Mouse (Mus musculus) myocyte (in vitro differentiated cells): Measurements from ENCODE around the gene Calr3. TPM values are rescaled to one million over a fixed set of nuclear protein-coding genes. Genes with fewer than 3 reads are reported as not detected.
A peak's percentile ranks its signal among the peaks of the same experiment; 100 is the strongest.

Experiments used
- H3K27me3 ChIP-seq: one replicate; pipeline ENCODE4 v1.6.1; 2011; ENCODE audit not compliant: control insufficient read depth, insufficient read depth, insufficient read length
- H3K36me3 ChIP-seq: one replicate; pipeline ENCODE4 v1.6.1; 2011; ENCODE audit not compliant: control insufficient read depth, insufficient read depth
- H3K4me2 ChIP-seq: one replicate; pipeline ENCODE4 v1.6.1; 2011; ENCODE audit warnings: low read depth, control low read depth
- H3K4me3 ChIP-seq: one replicate; pipeline ENCODE4 v1.5.1; 2011; ENCODE audit warnings: mild to moderate bottlenecking, control low read depth, moderate library complexity
- H3K79me2 ChIP-seq: one replicate; pipeline ENCODE4 v1.6.1; 2011; ENCODE audit not compliant: control insufficient read depth, insufficient read depth
- H3ac ChIP-seq: one replicate; pipeline ENCODE4 v1.6.1; 2011; ENCODE audit not compliant: control insufficient read depth, insufficient read length
- CEBPB ChIP-seq: IDR thresholded peaks from 2 replicates; pipeline ENCODE4 v1.6.1; 2011; ENCODE audit warnings: mild to moderate bottlenecking, moderate library complexity; ENCODE audit not compliant: poor library complexity, insufficient read depth, severe bottlenecking
- E2F4 ChIP-seq: IDR thresholded peaks from one replicate; pipeline ENCODE4 v1.6.1; 2011; ENCODE audit warnings: mild to moderate bottlenecking, control low read depth, moderate library complexity; ENCODE audit not compliant: insufficient read depth
- MAX ChIP-seq: IDR thresholded peaks from one replicate; pipeline ENCODE4 v1.6.1; 2011; ENCODE audit warnings: low read depth, mild to moderate bottlenecking, control low read depth
- MYOD1 ChIP-seq, 3 experiments: IDR thresholded peaks; one replicate each; pipeline ENCODE4 v1.6.1; 2011; ENCODE audit warnings: control low read depth in 2 of 3, low read depth in 2 of 3, mild to moderate bottlenecking in 2 of 3, moderate library complexity in 1 of 3; ENCODE audit not compliant: insufficient read length in 2 of 3, control insufficient read depth in 1 of 3
- MYOG ChIP-seq, 3 experiments: IDR thresholded peaks; one replicate each; pipeline ENCODE4 v1.6.1; 2011; ENCODE audit warnings: control low read depth in 2 of 3, low read depth in 2 of 3, mild to moderate bottlenecking in 2 of 3; ENCODE audit not compliant: insufficient read length in 2 of 3, control insufficient read depth in 1 of 3, insufficient read depth in 1 of 3
- POLR2A ChIP-seq: IDR thresholded peaks from one replicate; pipeline ENCODE4 v1.6.1; 2011; ENCODE audit warnings: low read depth, mild to moderate bottlenecking, control low read depth, moderate library complexity; ENCODE audit not compliant: insufficient read length
- POLR2AphosphoS2 ChIP-seq: IDR thresholded peaks from one replicate; pipeline ENCODE4 v1.6.1; 2011; ENCODE audit warnings: low read depth, control low read depth; ENCODE audit not compliant: insufficient read length
- REST ChIP-seq: IDR thresholded peaks from one replicate; pipeline ENCODE4 v1.6.1; 2011; ENCODE audit warnings: mild to moderate bottlenecking, control low read depth, moderate library complexity; ENCODE audit not compliant: insufficient read depth, insufficient read length
- SRF ChIP-seq: IDR thresholded peaks from one replicate; pipeline ENCODE4 v1.6.1; 2011; ENCODE audit warnings: low read depth; ENCODE audit not compliant: control insufficient read depth, insufficient read length
- TCF12 ChIP-seq: IDR thresholded peaks from one replicate; pipeline ENCODE4 v1.6.1; 2011; ENCODE audit warnings: mild to moderate bottlenecking, control low read depth; ENCODE audit not compliant: poor library complexity, insufficient read depth, severe bottlenecking
- TCF3 ChIP-seq: IDR thresholded peaks from one replicate; pipeline ENCODE4 v1.6.1; 2011; ENCODE audit warnings: low read depth, control low read depth; ENCODE audit not compliant: insufficient read length
- USF1 ChIP-seq: IDR thresholded peaks from one replicate; pipeline ENCODE4 v1.6.1; 2011; ENCODE audit warnings: low read depth, mild to moderate bottlenecking, control low read depth, moderate library complexity
- polyA plus RNA-seq: library from polyadenylated mRNA; unstranded; fragments of >200 nt; fragmentation: generic; extraction: Trizol; gene quantifications from one replicate; pipeline ENCODE4 v1.2.1, GENCODE M21; 2012; ENCODE audit warnings: missing spikeins

Calr3 gene
- polyA plus RNA-seq, 1 experiment, result 0.38 TPM

GRCm38 (mm10) chr8:72422926-72423325 lies 20.7 kb downstream of the Calr3 start:
- Histone ChIP-seq H3K4me2 (no peak overlapping the region), H3K27me3 (no peaks in the 10 kb centered on the region), H3ac (no peak overlapping the region), H3K36me3 (no peaks in the 10 kb centered on the region), H3K4me3 (no peak overlapping the region), H3K79me2 (peaks cover 29% of the 10 kb centered on the region)
- TF ChIP-seq MAX (no peak), MYOG (IDR thresholded peaks at IDR 0.05; ENCODE audit: control insufficient read depth in 1 of 3, insufficient read depth in 1 of 3, insufficient read length in 2 of 3, low read depth in 2 of 3) (no peak), TCF3 (no peak)

DNA sequence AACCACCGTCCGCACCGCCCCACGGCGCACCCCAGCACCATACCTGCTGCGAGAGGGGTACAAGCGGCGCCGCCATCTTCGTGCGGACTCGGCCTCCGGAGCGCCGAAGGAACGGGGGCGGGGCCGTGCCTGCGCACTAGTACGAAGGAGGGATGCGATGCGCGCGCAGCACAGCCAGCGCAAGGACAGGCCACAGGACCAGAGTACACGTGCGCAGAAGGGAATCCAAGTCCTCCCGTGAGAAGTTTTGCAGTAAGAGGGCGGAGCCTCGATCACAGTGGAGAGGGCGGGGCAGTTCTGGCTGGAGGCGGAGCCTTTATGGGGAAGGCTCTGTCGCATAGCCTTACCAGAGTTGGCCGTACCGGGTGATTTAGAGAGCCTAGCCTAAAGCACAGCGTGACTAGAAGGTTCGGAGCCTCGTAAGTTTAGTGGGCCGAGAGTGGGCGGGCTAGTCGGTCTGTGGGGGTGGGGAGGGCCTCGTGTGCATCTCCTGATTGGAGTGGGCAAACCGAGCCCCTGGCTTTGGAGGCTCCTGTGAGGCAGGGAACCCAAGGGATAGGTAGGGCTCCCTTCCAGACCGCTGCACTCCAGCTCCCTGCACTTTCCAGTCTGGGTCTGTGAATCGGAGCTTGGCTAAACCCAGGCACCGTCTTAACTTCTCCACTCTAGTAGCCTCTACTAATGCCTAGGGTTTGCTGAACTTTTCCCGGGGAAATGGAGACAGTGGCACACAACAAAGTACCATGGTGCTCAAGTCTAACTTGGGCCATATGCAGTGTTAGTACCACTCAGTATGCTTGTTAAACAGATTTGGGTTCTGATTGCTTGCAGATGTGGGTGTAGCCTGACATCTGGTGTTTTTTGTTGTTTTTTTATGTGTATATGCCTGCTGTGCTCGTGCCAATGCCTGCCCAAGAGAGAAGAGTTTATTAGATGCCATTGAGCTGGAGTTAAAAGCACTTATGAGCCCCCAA lies 22.0 kb downstream of the Calr3 start, which contains the start of gene Eps15l1:
Gene Eps15l1, minus strand, starts transcription at position 99 of the 974 bp plus-strand sequence.
- H3K27me3 ChIP-seq, result no peaks in the 10 kb centered on the region
- no peaks in the 10 kb centered on the region for H3K36me3 ChIP-seq
- TF ChIP-seq POLR2AphosphoS2 (peak; percentile 85), POLR2A (peak; percentile 86), USF1 (peak; percentile 63), MYOD1 (IDR thresholded peaks at IDR 0.05; ENCODE audit: control insufficient read depth in 1 of 3, insufficient read length in 2 of 3, low read depth in 2 of 3) (no peak)
- peaks cover 42% of the 10 kb centered on the region for H3K79me2 ChIP-seq
- peak within 1 kb of the TSS; percentile 79 for H3ac ChIP-seq
- peak within 1 kb of the TSS; percentile 96 for H3K4me2 ChIP-seq
- H3K4me3 ChIP-seq, result peak within 1 kb of the TSS; percentile 27

GRCm38 (mm10) chr8:72420571-72421361 lies 22.9 kb downstream of the Calr3 start:
- TF ChIP-seq POLR2A, result peak; percentile 12
- no peak for TF ChIP-seq USF1
- TF ChIP-seq CEBPB, result no peak
- no peak for TF ChIP-seq MYOD1 (IDR thresholded peaks at IDR 0.05; ENCODE audit: control insufficient read depth in 1 of 3, insufficient read length in 2 of 3, low read depth in 2 of 3)
- no peak for TF ChIP-seq REST
- no peaks in the 10 kb centered on the region for H3K27me3 ChIP-seq
- H3K4me2 ChIP-seq, result peak overlapping the region; percentile 96
- H3ac ChIP-seq, result peak overlapping the region; percentile 79
- H3K79me2 ChIP-seq, result peaks cover 50% of the 10 kb centered on the region
- H3K4me3 ChIP-seq, result peak overlapping the region; percentile 27
- H3K36me3 ChIP-seq, result no peaks in the 10 kb centered on the region

DNA sequence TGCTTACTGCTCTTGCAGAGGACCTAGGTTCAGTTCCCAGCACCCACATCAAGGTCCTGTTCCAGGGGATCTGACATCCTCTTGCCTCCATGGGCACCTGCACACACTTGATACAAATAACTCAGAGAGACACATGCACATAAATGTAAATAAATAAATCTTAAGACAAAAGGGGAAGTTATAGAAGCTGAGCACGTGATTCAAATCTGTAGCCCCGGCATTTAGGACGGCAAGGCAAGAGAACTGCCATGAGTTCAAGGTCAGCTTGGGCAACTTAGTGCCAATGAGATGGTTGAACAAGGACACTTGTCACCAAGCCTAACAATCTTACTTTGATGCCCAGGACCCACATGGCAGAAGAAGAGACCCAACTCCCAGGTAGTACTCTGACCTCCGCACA lies 25.6 kb downstream of the Calr3 start:
- Histone ChIP-seq H3K27me3 (no peaks in the 10 kb centered on the region), H3K36me3 (no peaks in the 10 kb centered on the region), H3K4me2 (no peak overlapping the region), H3K79me2 (peaks cover 77% of the 10 kb centered on the region), H3ac (no peak overlapping the region), H3K4me3 (no peak overlapping the region)
- TF ChIP-seq TCF3 (no peak), USF1 (no peak), REST (no peak), SRF (no peak), E2F4 (no peak), MAX (no peak), POLR2A (no peak)

GRCm38 (mm10) chr8:72415252-72415651 lies 28.4 kb downstream of the Calr3 start:
- no peaks in the 10 kb centered on the region for H3K36me3 ChIP-seq
- no peaks in the 10 kb centered on the region for H3K27me3 ChIP-seq
- no peak overlapping the region for H3ac ChIP-seq
- peaks cover 100% of the 10 kb centered on the region for H3K79me2 ChIP-seq
- no peak overlapping the region for H3K4me2 ChIP-seq
- TF ChIP-seq MYOD1 (IDR thresholded peaks at IDR 0.05; ENCODE audit: control insufficient read depth in 1 of 3, insufficient read length in 2 of 3, low read depth in 2 of 3), result no peak
- TF ChIP-seq USF1, result no peak
- TF ChIP-seq CEBPB, result no peak
- no peak for TF ChIP-seq TCF3
- H3K4me3 ChIP-seq, result no peak overlapping the region

DNA sequence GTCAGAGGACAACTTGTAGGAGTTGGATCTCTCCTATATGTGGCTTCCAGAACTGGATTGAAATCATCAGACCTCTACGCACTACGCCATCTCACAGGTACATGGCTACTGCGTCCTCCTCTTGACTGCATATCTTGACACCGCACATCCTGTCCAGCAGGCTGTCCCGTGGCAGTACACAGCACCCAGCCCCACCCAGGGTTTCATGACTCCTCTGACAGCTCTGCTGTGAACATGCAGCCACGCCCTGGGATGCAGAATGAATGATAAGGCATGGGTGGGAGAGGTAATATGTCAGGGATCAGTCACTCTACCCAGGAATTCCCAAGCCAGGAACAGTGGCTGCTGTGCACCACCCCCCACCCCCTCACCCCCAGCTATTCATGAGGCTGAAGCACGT lies 29.8 kb downstream of the Calr3 start:
- H3K4me2 ChIP-seq, result no peak overlapping the region
- no peaks in the 10 kb centered on the region for H3K36me3 ChIP-seq
- no peaks in the 10 kb centered on the region for H3K27me3 ChIP-seq
- H3ac ChIP-seq, result no peak overlapping the region
- H3K79me2 ChIP-seq, result peaks cover 98% of the 10 kb centered on the region
- TF ChIP-seq REST (no peak), TCF3 (no peak), TCF12 (no peak), MYOD1 (IDR thresholded peaks at IDR 0.05; ENCODE audit: control insufficient read depth in 1 of 3, insufficient read length in 2 of 3, low read depth in 2 of 3) (no peak), MYOG (IDR thresholded peaks at IDR 0.05; ENCODE audit: control insufficient read depth in 1 of 3, insufficient read depth in 1 of 3, insufficient read length in 2 of 3, low read depth in 2 of 3) (peak in 1 of 3 experiments; percentile 8)
- no peak overlapping the region for H3K4me3 ChIP-seq
